Mouse (Mus musculus) CH12.LX (cell line): Measurements from ENCODE around the gene Igf1r. TPM values are rescaled to one million over a fixed set of nuclear protein-coding genes. Genes with fewer than 3 reads are reported as not detected.

Experiments
- DNase-seq: peaks from one replicate; pipeline ENCODE4 v3.0.0-alpha.2; 2013; ENCODE audit errors: extremely low read depth
- H3K27ac ChIP-seq: 2 replicates; pipeline ENCODE4 v1.5.1; 2012; ENCODE audit warnings: low read depth, mild to moderate bottlenecking, control low read depth, moderate library complexity; ENCODE audit not compliant: insufficient read depth
- H3K27me3 ChIP-seq: replicated peaks from 2 replicates; pipeline ENCODE3; 2012; ENCODE audit warnings: inconsistent platforms
- H3K36me3 ChIP-seq, 2 experiments: replicated peaks in 1 of 2; 2 replicates each; pipeline versions ENCODE3 to v1.6.1; 2012; ENCODE audit warnings: inconsistent platforms in 1 of 2, low read length in 1 of 2, mild to moderate bottlenecking in 1 of 2, mixed read lengths in 1 of 2, moderate library complexity in 1 of 2; ENCODE audit not compliant: control insufficient read depth in 1 of 2, insufficient read depth in 1 of 2
- H3K4me1 ChIP-seq, 2 experiments: 2 replicates each; pipeline ENCODE4 v1.6.1; 2012; ENCODE audit warnings: inconsistent platforms in 1 of 2, moderate library complexity in 1 of 2; ENCODE audit not compliant: insufficient read depth in 2 of 2, control insufficient read depth in 1 of 2
- H3K4me2 ChIP-seq: 2 replicates; pipeline ENCODE4 v1.6.1; 2012; ENCODE audit warnings: low read depth, mild to moderate bottlenecking, control low read depth; ENCODE audit not compliant: poor library complexity, insufficient read depth, severe bottlenecking
- H3K4me3 ChIP-seq, 3 experiments: fragments of 150-350 bp in 1 of 3; sonication (generic) in 1 of 3; replicated peaks in 1 of 3; 2 replicates each; pipeline versions ENCODE3 to v1.5.1; 2011 to 2012; ENCODE audit warnings: low read depth in 2 of 3, low read length in 2 of 3, mild to moderate bottlenecking in 2 of 3, moderate library complexity in 2 of 3, control low read depth in 1 of 3, improper control_type of control experiment in 1 of 3, inconsistent platforms in 1 of 3, mixed read lengths in 1 of 3; ENCODE audit not compliant: poor library complexity in 1 of 3
- H3K79me2 ChIP-seq: replicated peaks from 2 replicates; pipeline ENCODE4 v1.6.1; 2012; ENCODE audit warnings: mild to moderate bottlenecking, moderate library complexity; ENCODE audit not compliant: control insufficient read depth, poor library complexity, insufficient read depth, severe bottlenecking; ENCODE audit errors: extremely low read depth
- H3K9ac ChIP-seq: 2 replicates; pipeline ENCODE4 v1.6.1; 2012; ENCODE audit warnings: low read depth, mild to moderate bottlenecking, control low read depth, moderate library complexity; ENCODE audit not compliant: insufficient read depth
- H3K9me3 ChIP-seq: replicated peaks from 2 replicates; pipeline ENCODE3; 2012; ENCODE audit warnings: low read length, inconsistent platforms, mixed read lengths
- CHD1 ChIP-seq: IDR thresholded peaks from 2 replicates; pipeline ENCODE4 v1.6.1; 2012; ENCODE audit warnings: low read depth, low read length, improper control_type of control experiment, inconsistent platforms
- CTCF ChIP-seq, 2 experiments: IDR thresholded peaks in 1 of 2; conservative IDR thresholded peaks in 1 of 2; 2 replicates each; pipeline ENCODE4 v1.5.1; 2011 to 2012; ENCODE audit warnings: low read depth in 2 of 2, low read length in 2 of 2, improper control_type of control experiment in 1 of 2, inconsistent platforms in 1 of 2, mild to moderate bottlenecking in 1 of 2, moderate library complexity in 1 of 2
- E2F4 ChIP-seq: IDR thresholded peaks from 2 replicates; pipeline ENCODE4 v1.6.1; 2011; ENCODE audit warnings: low read depth, low read length, improper control_type of control experiment; ENCODE audit not compliant: insufficient replicate concordance
- EP300 ChIP-seq: IDR thresholded peaks from 2 replicates; pipeline ENCODE4 v1.6.1; 2011; ENCODE audit warnings: low read length, improper control_type of control experiment
- GABPA ChIP-seq: IDR thresholded peaks from 2 replicates; pipeline ENCODE4 v1.6.1; 2012; ENCODE audit warnings: low read depth, low read length, improper control_type of control experiment, inconsistent platforms; ENCODE audit not compliant: insufficient replicate concordance
- IRF4 ChIP-seq: IDR thresholded peaks from 2 replicates; pipeline ENCODE4 v1.6.1; 2014; ENCODE audit warnings: low read depth, mild to moderate bottlenecking, inconsistent platforms, low read length, improper control_type of control experiment
- JUN ChIP-seq: IDR thresholded peaks from 2 replicates; pipeline ENCODE4 v1.6.1; 2011; ENCODE audit warnings: low read depth, mild to moderate bottlenecking, low read length, improper control_type of control experiment, moderate library complexity; ENCODE audit not compliant: insufficient read depth
- MAX ChIP-seq: IDR thresholded peaks from 2 replicates; pipeline ENCODE4 v1.6.1; 2011; ENCODE audit warnings: low read length, improper control_type of control experiment
- MAZ ChIP-seq: IDR thresholded peaks from 2 replicates; pipeline ENCODE4 v1.6.1; 2012; ENCODE audit warnings: low read depth, mild to moderate bottlenecking, inconsistent platforms, low read length, improper control_type of control experiment, moderate library complexity
- PAX5 ChIP-seq: IDR thresholded peaks from 2 replicates; pipeline ENCODE4 v1.6.1; 2012; ENCODE audit warnings: low read length, inconsistent platforms, mixed read lengths
- POLR2A ChIP-seq: IDR thresholded peaks from 2 replicates; pipeline ENCODE4 v1.6.1; 2011; ENCODE audit warnings: low read depth, mild to moderate bottlenecking, improper control_type of control experiment, low read length
- POLR2AphosphoS2 ChIP-seq: IDR thresholded peaks from 2 replicates; pipeline ENCODE4 v1.6.1; 2011; ENCODE audit warnings: low read depth, low read length, improper control_type of control experiment
- SIN3A ChIP-seq: IDR thresholded peaks from 2 replicates; pipeline ENCODE4 v1.6.1; 2012; ENCODE audit warnings: low read length, improper control_type of control experiment, inconsistent platforms
- TCF12 ChIP-seq: IDR thresholded peaks from 2 replicates; pipeline ENCODE4 v1.6.1; 2014; ENCODE audit warnings: low read depth, mild to moderate bottlenecking, inconsistent platforms, low read length, improper control_type of control experiment
- UBTF ChIP-seq: IDR thresholded peaks from 2 replicates; pipeline ENCODE4 v1.6.1; 2012; ENCODE audit warnings: low read depth, mild to moderate bottlenecking, inconsistent platforms, low read length, improper control_type of control experiment, moderate library complexity
- ZKSCAN1 ChIP-seq: IDR thresholded peaks from 2 replicates; pipeline ENCODE4 v1.6.1; 2012; ENCODE audit warnings: low read depth, inconsistent platforms, low read length, improper control_type of control experiment, borderline replicate concordance
- ZMIZ1 ChIP-seq: IDR thresholded peaks from 2 replicates; pipeline ENCODE4 v1.6.1; 2012; ENCODE audit warnings: low read depth, mild to moderate bottlenecking, inconsistent platforms, low read length, improper control_type of control experiment
- dilution Hi-C: fragments of 300-500 bp; cut with MboI; formaldehyde crosslinking; loops from 2 replicates; pipeline ENCODE4 v1.14.3; 2020; ENCODE audit warnings: low sequenced_read_pairs; ENCODE audit not compliant: extremely low pct_unique_long_range_greater_than_20kb, extremely low pct_ligation_motif_present
- in situ Hi-C: fragments of 300-500 bp; cut with MboI; formaldehyde crosslinking; loops from 3 replicates; pipeline ENCODE4 v1.14.3; 2019; ENCODE audit warnings: low sequenced_read_pairs, low pct_ligation_motif_present, low pct_unique_long_range_greater_than_20kb, mixed read lengths
- polyA plus RNA-seq: library from polyadenylated mRNA; unstranded; fragments of >175 nt; gene quantifications from 2 replicates; pipeline ENCODE4 v1.2.1, GENCODE M21; 2012; ENCODE audit warnings: low read depth; ENCODE audit not compliant: insufficient read length
- total RNA-seq, 2 experiments: library from RNA; depleted of rRNA; stranded (reverse); fragments of 300-350 nt in 1 of 2; fragments of >200 nt in 1 of 2; gene quantifications; 2 replicates each; pipeline ENCODE4 v1.2.3; 2012 to 2014

Gene Igf1r
- total and polyA plus RNA-seq, 3 experiments: 0.19 to 1.6 (median 0.29) TPM

DNA sequence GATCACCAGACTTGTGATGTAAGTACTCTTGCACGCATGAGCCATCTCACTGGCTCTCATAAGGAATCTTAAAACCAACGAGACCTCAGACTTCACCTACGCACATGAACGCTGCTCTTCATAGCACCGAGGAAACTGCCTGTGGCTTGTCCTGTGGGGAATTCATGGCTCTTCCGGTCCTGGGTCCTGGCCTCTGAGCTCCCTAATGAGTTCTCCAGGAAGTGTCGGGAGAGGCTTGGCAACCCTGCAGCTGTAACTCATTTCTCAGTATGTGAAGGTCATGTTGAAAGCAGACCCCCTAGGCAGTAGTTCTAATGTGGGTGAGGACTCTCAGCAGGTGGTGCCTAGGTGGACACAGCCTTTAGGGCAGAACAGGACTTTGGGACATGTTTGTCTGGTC, 229.4 kb downstream of the Igf1r start:
- no peaks in the 10 kb centered on the region for H3K9me3 ChIP-seq
- no peak overlapping the region for H3K9ac ChIP-seq
- DNase-seq: no peak
- H3K79me2 ChIP-seq: no peaks in the 10 kb centered on the region
- no peak overlapping the region for H3K4me2 ChIP-seq
- TF ChIP-seq CTCF (conservative IDR thresholded peaks at IDR 0.05 in 1 of 2, IDR thresholded peaks at IDR 0.05 in 1 of 2; ENCODE audit: low read depth in 2 of 2, low read length in 2 of 2): no peak
- no peak for TF ChIP-seq POLR2AphosphoS2
- TF ChIP-seq ZKSCAN1: no peak
- TF ChIP-seq MAX: no peak
- no peak for TF ChIP-seq MAZ
- TF ChIP-seq SIN3A: no peak
- no peak for TF ChIP-seq PAX5
- no peak for TF ChIP-seq E2F4
- no peak for TF ChIP-seq IRF4
- TF ChIP-seq CHD1: no peak
- TF ChIP-seq GABPA: no peak
- no peak for TF ChIP-seq TCF12
- no peak for TF ChIP-seq UBTF
- no peak for TF ChIP-seq JUN
- TF ChIP-seq EP300: no peak
- no peak for TF ChIP-seq ZMIZ1
- TF ChIP-seq, all 38 proteins: peak for 0
- dilution Hi-C loops (no loop called here), in situ Hi-C loops (no loop called here)
- no peak overlapping the region for H3K4me3 ChIP-seq
- no peaks in the 10 kb centered on the region for H3K36me3 ChIP-seq
- H3K27me3 ChIP-seq: no peaks in the 10 kb centered on the region
- H3K4me1 ChIP-seq: no peaks in the 10 kb centered on the region
- no peak overlapping the region for H3K27ac ChIP-seq

DNA sequence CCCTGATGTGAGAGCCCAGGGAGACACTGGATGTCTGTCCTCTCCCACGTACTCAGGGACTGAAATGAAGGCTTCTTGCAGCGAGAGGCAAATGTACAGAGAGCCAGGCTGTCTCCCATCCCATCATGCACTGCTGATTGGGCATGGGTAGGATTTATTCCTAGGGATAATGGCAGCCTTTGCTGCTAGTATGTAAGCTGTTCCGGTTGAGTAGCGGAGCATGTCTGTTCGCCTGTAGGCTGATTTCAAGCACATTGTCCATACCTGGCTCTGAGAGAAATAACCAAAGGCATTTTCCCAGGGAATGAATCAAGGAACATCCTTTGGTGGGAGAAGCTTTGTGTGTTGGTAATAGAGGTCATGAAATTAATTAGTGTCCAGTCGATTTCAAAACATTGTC, 230.1 kb downstream of the Igf1r start:
- no peaks in the 10 kb centered on the region for H3K4me1 ChIP-seq
- no peak overlapping the region for H3K9ac ChIP-seq
- H3K4me2 ChIP-seq: no peak overlapping the region
- no peak overlapping the region for H3K4me3 ChIP-seq
- TF ChIP-seq POLR2A: no peak
- no peak for DNase-seq
- no peak overlapping the region for H3K27ac ChIP-seq
- in situ Hi-C loops (no loop called here), dilution Hi-C loops (no loop called here)
- H3K27me3 ChIP-seq: no peaks in the 10 kb centered on the region
- H3K9me3 ChIP-seq: no peaks in the 10 kb centered on the region
- H3K36me3 ChIP-seq: no peaks in the 10 kb centered on the region
- H3K79me2 ChIP-seq: no peaks in the 10 kb centered on the region
